Mouse (Mus musculus) limb, embryonic 11.5 days (tissue): ENCODE measurements around the gene Gart. TPM values are rescaled to one million over a fixed set of nuclear protein-coding genes. Genes with fewer than 3 reads are reported as not detected.

Source experiments
- ATAC-seq: fragments of 200-750 bp; cut with Nextera tagmentation; 2 replicates; pipeline ENCODE4 v1.8.0; 2017; ENCODE audit warnings: low read depth; ENCODE audit not compliant: insufficient number of reproducible peaks, low FRiP score, low TSS enrichment
- DNase-seq: peaks from one replicate; pipeline ENCODE4 v3.0.0-alpha.2; 2015; ENCODE audit warnings: low spot score
- H3K27ac ChIP-seq: fragments of 300-500 bp; sonication (generic); replicated peaks from 2 replicates; pipeline ENCODE4 v1.5.1; 2014; ENCODE audit warnings: low read depth, mild to moderate bottlenecking, low read length
- H3K27me3 ChIP-seq: fragments of 300-500 bp; sonication (generic); 2 replicates; pipeline ENCODE4 v1.6.1; 2014; ENCODE audit warnings: mild to moderate bottlenecking, low read length, mixed read lengths; ENCODE audit not compliant: control insufficient read depth, insufficient read depth
- H3K36me3 ChIP-seq: fragments of 300-500 bp; sonication (generic); 2 replicates; pipeline ENCODE4 v1.6.1; 2014; ENCODE audit warnings: mild to moderate bottlenecking, low read length, moderate library complexity, mixed read lengths; ENCODE audit not compliant: control insufficient read depth, insufficient read depth
- H3K4me1 ChIP-seq: fragments of 300-500 bp; sonication (generic); 2 replicates; pipeline ENCODE4 v1.6.1; 2014; ENCODE audit warnings: low read length, mixed read lengths; ENCODE audit not compliant: control insufficient read depth, insufficient read depth
- H3K4me2 ChIP-seq: fragments of 300-500 bp; sonication (generic); 2 replicates; pipeline ENCODE4 v1.6.1; 2014; ENCODE audit warnings: low read depth, mild to moderate bottlenecking, moderate library complexity; ENCODE audit not compliant: severe bottlenecking
- H3K4me3 ChIP-seq: fragments of 300-500 bp; sonication (generic); 2 replicates; pipeline ENCODE4 v1.5.1; 2014; ENCODE audit warnings: low read depth, low read length
- H3K9ac ChIP-seq: fragments of 300-500 bp; sonication (generic); 2 replicates; pipeline ENCODE4 v1.6.1; 2014; ENCODE audit warnings: mild to moderate bottlenecking, low read length
- H3K9me3 ChIP-seq: fragments of 300-500 bp; sonication (generic); 2 replicates; pipeline ENCODE4 v1.6.1; 2016; ENCODE audit warnings: low read length; ENCODE audit not compliant: control insufficient read depth
- WGBS: fragments of 180-500 bp; shearing (Covaris S2); extraction: QIAGEN DNeasy Blood & Tissue Kit; methylation state at CpG from one replicate; pipeline ENCODE4 v1.1.7; 2014; 5-methylcytosine and 5-hydroxymethylcytosine counted together
- polyA plus RNA-seq: library from polyadenylated mRNA; unstranded; fragments of >200 nt; fragmentation: Nextera tagmentation; extraction: Ambion mirVana; gene quantifications from 2 replicates; pipeline ENCODE4 v1.2.1, GENCODE M21; 2014

Gene Gart
- polyA plus RNA-seq, 1 experiment from 2014 or later, result 131 TPM

DNA sequence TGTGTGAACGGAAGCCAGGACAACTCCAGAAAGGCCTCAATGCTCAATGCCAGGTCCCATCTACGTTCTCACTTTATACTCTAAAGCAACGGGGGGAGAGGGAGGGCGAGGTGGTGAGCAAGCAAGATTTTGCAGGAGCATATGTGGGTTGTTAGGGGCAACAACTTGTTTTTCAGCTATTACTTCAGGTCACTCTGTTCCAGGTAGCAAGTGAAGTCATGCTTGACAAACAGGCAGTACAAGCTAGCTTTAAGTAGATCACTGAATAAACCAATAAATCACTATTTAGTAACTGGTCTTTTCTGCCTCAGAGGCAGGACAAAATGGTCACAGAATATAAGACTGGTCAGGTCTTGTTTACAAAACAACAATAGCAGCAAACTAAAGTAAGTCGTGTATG, 61.1 kb downstream of the Gart start:
- H3K9me3 ChIP-seq, result no peaks in the 10 kb centered on the region
- H3K4me1 ChIP-seq, result no peaks in the 10 kb centered on the region
- H3K4me2 ChIP-seq, result no peak overlapping the region
- H3K36me3 ChIP-seq, result no peaks in the 10 kb centered on the region
- H3K4me3 ChIP-seq, result no peak overlapping the region
- 90% methylated on average over 5 of the region's 5 CpGs for WGBS
- no peak overlapping the region for H3K9ac ChIP-seq
- no peak for ATAC-seq
- no peak for DNase-seq
- H3K27ac ChIP-seq, result no peak overlapping the region
- no peaks in the 10 kb centered on the region for H3K27me3 ChIP-seq

- DNase-seq (peak; percentile 64), ATAC-seq (no peak)
- H3K9me3 ChIP-seq, result no peaks in the 10 kb centered on the region
- H3K9ac ChIP-seq, result no peak overlapping the region
- WGBS, result 77% methylated on average over 2 of the region's 2 CpGs
- no peaks in the 10 kb centered on the region for H3K4me1 ChIP-seq
- no peak overlapping the region for H3K4me3 ChIP-seq
- H3K27me3 ChIP-seq, result no peaks in the 10 kb centered on the region
- H3K36me3 ChIP-seq, result no peaks in the 10 kb centered on the region
- no peak overlapping the region for H3K27ac ChIP-seq
- no peak overlapping the region for H3K4me2 ChIP-seq
Observed at GRCm38 (mm10) chr16:91582307-91582706, 64.4 kb downstream of the Gart start.

GRCm38 (mm10) chr16:91578980-91579720, 67.6 kb downstream of the Gart start:
- H3K4me2 ChIP-seq, result no peak overlapping the region
- no peaks in the 10 kb centered on the region for H3K36me3 ChIP-seq
- no peaks in the 10 kb centered on the region for H3K9me3 ChIP-seq
- DNase-seq (no peak), ATAC-seq (no peak)
- 0 out of 2 replicates have a peak, but pooled peaks cover 4% of the 10 kb centered on the region for H3K4me1 ChIP-seq
- H3K27me3 ChIP-seq, result no peaks in the 10 kb centered on the region
- no peak overlapping the region for H3K27ac ChIP-seq
- no peak overlapping the region for H3K9ac ChIP-seq
- no peak overlapping the region for H3K4me3 ChIP-seq
- WGBS, result 72% methylated on average over 14 of the region's 14 CpGs

DNA sequence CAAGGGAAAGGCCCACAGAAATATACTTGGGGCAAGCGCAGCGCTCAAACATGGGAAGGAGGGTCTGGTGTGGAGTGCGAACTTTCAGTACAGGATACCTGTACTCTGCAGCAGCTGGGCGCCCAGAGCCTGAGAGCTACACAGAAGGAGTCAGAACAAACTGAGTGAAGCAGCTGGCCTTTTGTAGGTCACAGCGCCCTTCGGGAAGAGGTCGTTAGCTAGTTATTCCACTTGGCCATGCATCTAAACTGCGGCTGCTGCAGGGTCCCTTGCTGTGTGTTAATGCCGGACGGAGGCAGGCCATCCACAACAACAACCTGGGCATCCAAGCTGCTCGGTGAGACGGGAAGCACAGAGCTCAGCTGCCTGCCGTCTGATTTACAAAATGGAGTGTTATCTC, 71.6 kb downstream of the Gart start:
- Histone ChIP-seq H3K9ac (no peak overlapping the region), H3K36me3 (no peaks in the 10 kb centered on the region), H3K9me3 (no peaks in the 10 kb centered on the region), H3K27ac (no peak overlapping the region; the same call in 1 of the 2 replicates), H3K4me2 (no peak overlapping the region), H3K4me1 (0 out of 2 replicates have a peak, but pooled peaks cover 4% of the 10 kb centered on the region), H3K4me3 (no peak overlapping the region), H3K27me3 (no peaks in the 10 kb centered on the region)
- DNase-seq, result no peak
- 53% methylated on average over 13 of the region's 13 CpGs for WGBS
- ATAC-seq, result no peak

Other genes with a start within 250 kb of the Gart start
- gene Il10rb, start 240.8 kb downstream of the Gart start, polyA plus RNA-seq, result 7.5 and 8.3 TPM in 2 replicates
- gene Ifnar1, start 161.7 kb downstream of the Gart start, polyA plus RNA-seq, result 55.0 and 58.4 TPM in 2 replicates
- gene Ifngr2, start 99.9 kb downstream of the Gart start, polyA plus RNA-seq, result 25.2 and 32.7 TPM in 2 replicates
- gene Tmem50b, start 49.2 kb downstream of the Gart start, polyA plus RNA-seq, result 31.6 and 32.4 TPM in 2 replicates
- 3.9 and 6.4 TPM in 2 replicates for gene Dnajc28, start 27.9 kb downstream of the Gart start, polyA plus RNA-seq
- 150 and 151 TPM in 2 replicates for gene Son, start 554 bp upstream of the Gart start, polyA plus RNA-seq
- gene Donson, start 41.8 kb upstream of the Gart start, polyA plus RNA-seq, result 37.0 and 40.8 TPM in 2 replicates
- gene Cryzl1, start 82.0 kb upstream of the Gart start, polyA plus RNA-seq, result 57.9 and 71.7 TPM in 2 replicates
- gene Itsn1, start 82.3 kb upstream of the Gart start, polyA plus RNA-seq, result 32.5 and 37.5 TPM in 2 replicates